Mouse (Mus musculus) intestine, postnatal 0 days (tissue): ENCODE measurements around the gene Gramd1b. TPM values are rescaled to one million over a fixed set of nuclear protein-coding genes. Genes with fewer than 3 reads are reported as not detected.
A peak's percentile ranks its signal among the peaks of the same experiment; 100 is the strongest.
"Not testable (repeated sequence)": the region's sequence is repeated elsewhere in the genome, so short reads cannot be mapped to it uniquely, and the experiment has no call there.

Source experiments
- ATAC-seq: fragments of 200-750 bp; cut with Nextera tagmentation; 2 replicates; pipeline ENCODE4 v1.8.0; 2017; ENCODE audit warnings: mild to moderate bottlenecking, moderate TSS enrichment, moderate library complexity
- H3K27ac ChIP-seq: fragments of 300-500 bp; sonication (generic); 2 replicates; pipeline ENCODE4 v1.5.1; 2014; ENCODE audit warnings: mild to moderate bottlenecking, low read depth, low read length, moderate library complexity
- H3K27me3 ChIP-seq: fragments of 300-500 bp; sonication (generic); replicated peaks from 2 replicates; pipeline ENCODE4 v1.6.1; 2014; ENCODE audit warnings: low read length, mixed read lengths; ENCODE audit not compliant: control insufficient read depth, insufficient read depth
- H3K36me3 ChIP-seq: fragments of 300-500 bp; sonication (generic); 2 replicates; pipeline ENCODE4 v1.6.1; 2014; ENCODE audit warnings: mild to moderate bottlenecking, moderate library complexity; ENCODE audit not compliant: control insufficient read depth, insufficient read depth
- H3K4me1 ChIP-seq: fragments of 300-500 bp; sonication (generic); replicated peaks from 2 replicates; pipeline ENCODE4 v1.6.1; 2014; ENCODE audit warnings: antibody characterized with exemption, low read length, mixed read lengths; ENCODE audit not compliant: control insufficient read depth, insufficient read depth
- H3K4me2 ChIP-seq: fragments of 300-500 bp; sonication (generic); replicated peaks from 2 replicates; pipeline ENCODE4 v1.6.1; 2014; ENCODE audit warnings: low read depth, mild to moderate bottlenecking, moderate library complexity
- H3K4me3 ChIP-seq: fragments of 300-500 bp; sonication (generic); 2 replicates; pipeline ENCODE4 v1.5.1; 2014; ENCODE audit warnings: low read depth, low read length
- H3K9ac ChIP-seq: fragments of 300-500 bp; sonication (generic); 2 replicates; pipeline ENCODE4 v1.6.1; 2014; ENCODE audit warnings: mild to moderate bottlenecking, low read depth, low read length
- H3K9me3 ChIP-seq: fragments of 300-500 bp; sonication (generic); 2 replicates; pipeline ENCODE4 v1.6.1; 2016; ENCODE audit warnings: mixed run types; ENCODE audit not compliant: control insufficient read depth
- CTCF ChIP-seq: sonication (generic); IDR thresholded peaks from 2 replicates; pipeline ENCODE4 v1.5.1; 2016; ENCODE audit warnings: low read depth, mild to moderate bottlenecking, control low read depth, antibody characterized with exemption, moderate library complexity
- WGBS: fragments of 180-500 bp; shearing (Covaris S2); extraction: QIAGEN DNeasy Blood & Tissue Kit; methylation state at CpG from one replicate; pipeline ENCODE4 v1.1.7; 2014; 5-methylcytosine and 5-hydroxymethylcytosine counted together
- polyA plus RNA-seq: library from polyadenylated mRNA; unstranded; fragments of >200 nt; fragmentation: Nextera tagmentation; extraction: Ambion mirVana; gene quantifications from 2 replicates; pipeline ENCODE4 v1.2.1, GENCODE M21; 2015

Gene Gramd1b
- polyA plus RNA-seq, 1 experiment from 2014 or later, result 15.2 TPM

DNA sequence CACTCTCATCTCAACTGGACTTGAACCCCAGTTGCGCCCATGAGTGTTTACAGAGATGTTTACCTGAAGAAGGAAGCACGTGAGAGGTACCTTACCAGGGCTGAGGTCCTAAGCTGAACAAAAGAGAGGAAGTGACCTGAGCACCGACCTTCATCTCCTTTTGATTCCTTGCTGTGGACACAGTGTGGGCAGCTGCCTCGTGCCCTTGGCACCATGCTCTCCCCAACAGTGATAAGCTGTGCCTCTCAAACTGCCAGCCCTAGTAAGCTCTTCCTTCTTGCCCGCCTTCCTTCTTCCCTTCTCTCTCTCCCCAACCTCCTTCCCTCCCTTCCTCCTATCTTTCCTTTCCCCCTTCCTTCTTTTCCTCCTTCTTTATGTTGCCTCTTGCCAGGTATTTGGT, 26.3 kb downstream of the Gramd1b start:
- ATAC-seq, result no peak

GRCm38 (mm10) chr9:40500691-40501090, 30.5 kb downstream of the Gramd1b start:
- Histone ChIP-seq H3K4me1 (no peaks in the 10 kb centered on the region), H3K36me3 (no peaks in the 10 kb centered on the region), H3K4me2 (no peak overlapping the region), H3K27ac (no peak overlapping the region), H3K4me3 (no peak overlapping the region), H3K27me3 (no peaks in the 10 kb centered on the region), H3K9me3 (no peaks in the 10 kb centered on the region), H3K9ac (no peak overlapping the region)
- no peak for TF ChIP-seq CTCF
- ATAC-seq, result no peak

More for the DNA sequence above, 26.3 kb downstream of the Gramd1b start:
- H3K36me3 ChIP-seq, result no peaks in the 10 kb centered on the region
- H3K27ac ChIP-seq, result no peak overlapping the region
- H3K9me3 ChIP-seq, result no peaks in the 10 kb centered on the region
- no peak overlapping the region for H3K4me2 ChIP-seq
- no peak overlapping the region for H3K9ac ChIP-seq
- 70% methylated on average over 5 of the region's 5 CpGs for WGBS
- TF ChIP-seq CTCF, result no peak
- no peaks in the 10 kb centered on the region for H3K27me3 ChIP-seq
- H3K4me1 ChIP-seq, result no peaks in the 10 kb centered on the region
- H3K4me3 ChIP-seq, result no peak overlapping the region

GRCm38 (mm10) chr9:40482351-40483084, 48.7 kb downstream of the Gramd1b start:
- not testable (repeated sequence) for H3K27ac ChIP-seq, H3K36me3 ChIP-seq, H3K27me3 ChIP-seq, ATAC-seq, H3K9me3 ChIP-seq, H3K4me3 ChIP-seq, H3K4me2 ChIP-seq, H3K9ac ChIP-seq, H3K4me1 ChIP-seq
- WGBS, result 70% methylated on average over 7 of the region's 7 CpGs

- Histone ChIP-seq H3K9me3 (no peaks in the 10 kb centered on the region), H3K27me3 (no peaks in the 10 kb centered on the region), H3K4me1 (no peaks in the 10 kb centered on the region), H3K4me3 (no peak overlapping the region), H3K9ac (no peak overlapping the region), H3K27ac (no peak overlapping the region), H3K36me3 (no peaks in the 10 kb centered on the region), H3K4me2 (no peak overlapping the region)
- 64% methylated on average over 3 of the region's 3 CpGs for WGBS
- ATAC-seq, result no peak
- no peak for TF ChIP-seq CTCF
Measured at GRCm38 (mm10) chr9:40481271-40481670, 49.9 kb downstream of the Gramd1b start.

DNA sequence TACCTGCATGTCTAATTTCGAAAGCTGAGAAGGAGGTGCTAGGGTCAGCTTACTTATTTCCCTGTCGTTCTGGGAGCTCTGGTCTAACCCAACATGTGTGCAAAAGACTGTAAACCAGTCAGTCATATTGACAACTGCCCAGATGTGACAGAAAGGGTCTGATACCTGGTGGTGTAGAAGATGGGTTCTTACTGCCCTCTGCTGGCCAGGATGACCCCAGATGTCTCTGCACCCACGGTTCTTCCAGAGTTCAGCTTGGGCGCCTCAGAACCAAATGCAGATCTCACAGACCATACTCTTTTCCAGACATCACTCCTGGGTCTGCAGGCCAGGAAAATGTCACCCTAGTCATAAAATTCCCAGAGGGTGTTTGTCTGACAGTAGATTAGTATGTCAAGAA, 51.9 kb downstream of the Gramd1b start:
- Histone ChIP-seq H3K36me3 (no peaks in the 10 kb centered on the region), H3K27ac (no peak overlapping the region), H3K27me3 (no peaks in the 10 kb centered on the region), H3K4me1 (no peaks in the 10 kb centered on the region), H3K9me3 (no peaks in the 10 kb centered on the region), H3K9ac (no peak overlapping the region), H3K4me2 (no peak overlapping the region), H3K4me3 (no peak overlapping the region)
- 31% methylated on average over 4 of the region's 4 CpGs for WGBS
- peak; percentile 72; the same call in 1 of the 2 replicates for ATAC-seq
- TF ChIP-seq CTCF, result peak; percentile 89

GRCm38 (mm10) chr9:40478146-40478900, 52.9 kb downstream of the Gramd1b start:
- ATAC-seq, result no peak
- Histone ChIP-seq H3K27me3 (no peaks in the 10 kb centered on the region), H3K27ac (no peak overlapping the region), H3K9ac (no peak overlapping the region), H3K36me3 (no peaks in the 10 kb centered on the region), H3K9me3 (no peaks in the 10 kb centered on the region), H3K4me2 (no peak overlapping the region), H3K4me3 (no peak overlapping the region), H3K4me1 (no peaks in the 10 kb centered on the region)
- TF ChIP-seq CTCF, result no peak
- 72% methylated on average over 9 of the region's 9 CpGs for WGBS
